Mouse (Mus musculus) stomach, embryonic 16.5 days (tissue): ENCODE measurements at regions not wholly inside any gene's neighbourhood (a gene's known extent, or its start where the extent isn't known, plus 50 kb on each side); places are given as distances from the start of the nearest gene placed in this dataset.
"Not testable (repeated sequence)": the region's sequence is repeated elsewhere in the genome, so short reads cannot be mapped to it uniquely, and the experiment has no call there.

ENCODE experiments used
- ATAC-seq: fragments of 200-750 bp; cut with Nextera tagmentation; 2 replicates; pipeline ENCODE4 v1.8.0; 2017; ENCODE audit warnings: moderate number of reproducible peaks, moderate TSS enrichment; ENCODE audit not compliant: insufficient read depth, low FRiP score
- H3K27ac ChIP-seq: fragments of 300-500 bp; sonication (generic); 2 replicates; pipeline ENCODE4 v1.5.1; 2014; ENCODE audit warnings: low read length
- H3K27me3 ChIP-seq: fragments of 300-500 bp; sonication (generic); 2 replicates; pipeline ENCODE4 v1.6.1; 2014; ENCODE audit warnings: low read length, control low read depth, mixed read lengths; ENCODE audit not compliant: control insufficient read depth, insufficient read depth
- H3K36me3 ChIP-seq: fragments of 300-500 bp; sonication (generic); 2 replicates; pipeline ENCODE4 v1.6.1; 2014; ENCODE audit warnings: low read length; ENCODE audit not compliant: control insufficient read depth, insufficient read depth
- H3K4me1 ChIP-seq: fragments of 300-500 bp; sonication (generic); 2 replicates; pipeline ENCODE4 v1.6.1; 2014; ENCODE audit warnings: low read length, control low read depth, mixed read lengths; ENCODE audit not compliant: control insufficient read depth, insufficient read depth
- H3K4me2 ChIP-seq: fragments of 300-500 bp; sonication (generic); 2 replicates; pipeline ENCODE4 v1.6.1; 2014; ENCODE audit warnings: low read depth, low read length, mixed read lengths
- H3K4me3 ChIP-seq: fragments of 300-500 bp; sonication (generic); replicated peaks from 2 replicates; pipeline ENCODE4 v1.5.1; 2014; ENCODE audit warnings: mild to moderate bottlenecking, low read length
- H3K9ac ChIP-seq: fragments of 300-500 bp; sonication (generic); 2 replicates; pipeline ENCODE4 v1.6.1; 2014; ENCODE audit warnings: low read length
- H3K9me3 ChIP-seq: fragments of 300-500 bp; sonication (generic); replicated peaks from 2 replicates; pipeline ENCODE4 v1.6.1; 2016; ENCODE audit warnings: low read length, control low read depth; ENCODE audit not compliant: control insufficient read depth
- WGBS: fragments of 180-500 bp; shearing (Covaris S2); extraction: QIAGEN DNeasy Blood & Tissue Kit; methylation state at CpG from one replicate; pipeline ENCODE4 v1.1.7; 2014; 5-methylcytosine and 5-hydroxymethylcytosine counted together

DNA sequence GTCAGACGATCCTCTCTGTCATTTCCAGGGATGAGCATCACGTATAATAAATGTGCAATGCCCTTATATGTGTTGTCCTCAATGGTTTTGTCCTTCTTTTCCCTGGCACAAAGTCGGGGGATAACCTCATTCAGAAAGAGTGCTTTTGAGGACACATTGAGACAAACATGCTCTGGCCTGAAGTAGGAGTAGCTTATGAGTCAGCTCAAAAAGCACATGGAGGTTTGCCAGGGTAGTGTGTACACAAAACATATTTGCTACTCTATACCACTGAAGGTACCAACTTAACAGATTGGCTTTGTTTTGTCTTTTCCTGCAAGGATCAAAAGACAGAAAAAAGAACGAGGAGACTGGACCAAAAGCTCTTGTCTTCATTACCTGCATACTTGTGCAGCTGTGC lies 682.1 kb upstream of the Grid2 start:
- ATAC-seq: no peak
- H3K9me3 ChIP-seq: no peaks in the 10 kb centered on the region
- no peak overlapping the region for H3K4me3 ChIP-seq
- H3K27me3 ChIP-seq: no peaks in the 10 kb centered on the region
- no peak overlapping the region for H3K4me2 ChIP-seq
- no peaks in the 10 kb centered on the region for H3K4me1 ChIP-seq
- WGBS: 71% methylated on average over 4 of the region's 4 CpGs
- H3K27ac ChIP-seq: no peak overlapping the region
- H3K36me3 ChIP-seq: no peaks in the 10 kb centered on the region
- no peak overlapping the region for H3K9ac ChIP-seq

DNA sequence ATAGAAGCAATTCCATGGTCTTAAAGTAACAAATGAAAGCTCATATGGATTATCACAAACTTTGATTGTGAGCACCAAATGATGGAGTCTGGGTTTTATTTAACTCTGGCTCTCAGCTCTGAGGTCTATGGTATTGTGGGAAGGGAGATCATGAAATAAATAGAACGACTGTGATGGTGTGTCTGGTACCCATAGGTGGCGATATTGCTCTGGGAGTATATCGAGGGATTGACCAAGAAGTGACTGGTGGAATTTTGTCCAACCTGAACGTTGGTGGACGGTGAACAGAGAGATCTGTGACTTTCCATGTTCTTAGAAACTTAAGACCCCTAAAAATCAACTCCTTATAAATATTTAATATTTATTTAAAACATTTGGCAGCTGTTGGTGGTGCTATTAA lies 679.5 kb upstream of the Grid2 start:
- no peaks in the 10 kb centered on the region for H3K9me3 ChIP-seq
- no peaks in the 10 kb centered on the region for H3K27me3 ChIP-seq
- WGBS: 23% methylated on average over 5 of the region's 5 CpGs
- ATAC-seq: no peak
- H3K9ac ChIP-seq: no peak overlapping the region
- no peak overlapping the region for H3K4me2 ChIP-seq
- no peaks in the 10 kb centered on the region for H3K36me3 ChIP-seq
- no peak overlapping the region for H3K27ac ChIP-seq
- no peaks in the 10 kb centered on the region for H3K4me1 ChIP-seq
- H3K4me3 ChIP-seq: no peak overlapping the region

- Histone ChIP-seq H3K27ac (no peak overlapping the region), H3K4me3 (no peak overlapping the region), H3K36me3 (no peaks in the 10 kb centered on the region), H3K4me2 (no peak overlapping the region), H3K9ac (no peak overlapping the region), H3K27me3 (no peaks in the 10 kb centered on the region), H3K9me3 (no peaks in the 10 kb centered on the region), H3K4me1 (no peaks in the 10 kb centered on the region)
- ATAC-seq: peak; percentile 71
These were observed 635.1 kb upstream of the Grid2 start for GRCm38 (mm10) chr6:62620543-62620942.

GRCm38 (mm10) chr6:62668123-62668522 lies 587.6 kb upstream of the Grid2 start:
- not testable (repeated sequence) for ATAC-seq, H3K27ac ChIP-seq
- 63% methylated on average over 5 of the region's 5 CpGs for WGBS

DNA sequence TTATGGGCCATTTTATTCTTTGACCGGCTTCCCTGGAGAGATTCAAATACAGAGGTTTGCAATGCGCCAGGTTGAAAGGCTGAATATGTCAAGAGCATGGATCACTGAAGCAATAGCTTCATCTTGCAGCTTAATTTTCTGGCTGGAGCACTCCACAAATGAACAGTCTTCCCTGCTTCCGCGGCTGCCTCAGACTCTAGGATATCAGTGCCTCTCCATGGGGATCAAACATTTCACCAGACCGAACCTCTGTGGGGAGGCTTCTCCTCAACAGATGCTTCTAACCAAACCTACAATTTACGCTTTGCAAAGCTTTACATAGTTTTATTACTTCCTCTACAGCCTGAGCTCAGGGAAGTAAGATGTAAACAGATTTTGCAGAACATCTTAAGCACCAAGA lies 537.3 kb upstream of the Grid2 start:
- H3K9me3 ChIP-seq: no peaks in the 10 kb centered on the region
- H3K4me3 ChIP-seq: no peak overlapping the region
- no peak overlapping the region for H3K9ac ChIP-seq
- no peak overlapping the region for H3K27ac ChIP-seq
- ATAC-seq: no peak
- H3K4me2 ChIP-seq: no peak overlapping the region
- no peaks in the 10 kb centered on the region for H3K27me3 ChIP-seq
- H3K4me1 ChIP-seq: no peaks in the 10 kb centered on the region; the same call in 1 of the 2 replicates
- H3K36me3 ChIP-seq: no peaks in the 10 kb centered on the region
- WGBS: 46% methylated on average over 6 of the region's 6 CpGs

More at GRCm38 (mm10) chr6:62668123-62668522, 587.6 kb upstream of the Grid2 start:
- H3K4me2 ChIP-seq, H3K4me3 ChIP-seq, H3K36me3 ChIP-seq, H3K9ac ChIP-seq, H3K27me3 ChIP-seq, H3K4me1 ChIP-seq, H3K9me3 ChIP-seq: not testable (repeated sequence)

DNA sequence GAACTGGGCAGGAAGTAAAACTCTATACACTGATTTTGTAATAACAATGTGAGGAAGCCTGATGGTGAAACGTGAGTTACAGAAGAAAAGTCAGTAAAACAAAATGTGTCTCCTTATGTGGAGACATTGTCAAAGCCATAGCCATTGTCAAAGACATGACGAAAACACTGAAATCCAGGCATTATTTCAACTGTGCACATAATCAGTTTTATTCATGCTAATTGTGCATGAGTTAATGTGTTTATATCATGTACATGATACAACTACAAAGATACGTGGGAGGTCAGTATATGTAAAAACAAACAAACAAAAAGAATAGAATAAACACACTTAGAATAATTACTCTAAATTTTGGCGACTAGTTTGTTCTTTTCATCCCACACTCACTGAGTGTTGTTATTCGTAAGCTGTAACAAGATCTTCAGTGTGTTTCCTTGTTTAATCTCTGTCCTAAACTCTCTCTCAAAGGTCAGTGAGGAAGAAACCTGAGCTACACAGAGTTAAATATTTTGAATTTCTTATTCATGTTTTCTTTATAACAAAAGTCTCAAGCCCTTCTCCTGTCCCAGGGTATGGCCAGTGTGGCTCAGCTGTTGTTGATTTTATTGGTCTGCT lies 536.0 kb upstream of the Grid2 start:
- WGBS: 55% methylated on average over 5 of the region's 5 CpGs
- no peak for ATAC-seq

More for the DNA sequence above, 536.0 kb upstream of the Grid2 start:
- Histone ChIP-seq H3K9me3 (no peaks in the 10 kb centered on the region), H3K27me3 (no peaks in the 10 kb centered on the region), H3K9ac (no peak overlapping the region), H3K4me2 (no peak overlapping the region), H3K4me1 (no peaks in the 10 kb centered on the region; the same call in 1 of the 2 replicates), H3K27ac (no peak overlapping the region), H3K4me3 (no peak overlapping the region), H3K36me3 (no peaks in the 10 kb centered on the region)
